Mouse (Mus musculus): ENCODE results near the gene Casp3.
A peak's percentile ranks its signal among the peaks of the same experiment; 100 is the strongest.
"Not testable (repeated sequence)": the region's sequence is repeated elsewhere in the genome, so short reads cannot be mapped to it uniquely, and the experiment has no call there.

The Casp3 gene

DNA sequence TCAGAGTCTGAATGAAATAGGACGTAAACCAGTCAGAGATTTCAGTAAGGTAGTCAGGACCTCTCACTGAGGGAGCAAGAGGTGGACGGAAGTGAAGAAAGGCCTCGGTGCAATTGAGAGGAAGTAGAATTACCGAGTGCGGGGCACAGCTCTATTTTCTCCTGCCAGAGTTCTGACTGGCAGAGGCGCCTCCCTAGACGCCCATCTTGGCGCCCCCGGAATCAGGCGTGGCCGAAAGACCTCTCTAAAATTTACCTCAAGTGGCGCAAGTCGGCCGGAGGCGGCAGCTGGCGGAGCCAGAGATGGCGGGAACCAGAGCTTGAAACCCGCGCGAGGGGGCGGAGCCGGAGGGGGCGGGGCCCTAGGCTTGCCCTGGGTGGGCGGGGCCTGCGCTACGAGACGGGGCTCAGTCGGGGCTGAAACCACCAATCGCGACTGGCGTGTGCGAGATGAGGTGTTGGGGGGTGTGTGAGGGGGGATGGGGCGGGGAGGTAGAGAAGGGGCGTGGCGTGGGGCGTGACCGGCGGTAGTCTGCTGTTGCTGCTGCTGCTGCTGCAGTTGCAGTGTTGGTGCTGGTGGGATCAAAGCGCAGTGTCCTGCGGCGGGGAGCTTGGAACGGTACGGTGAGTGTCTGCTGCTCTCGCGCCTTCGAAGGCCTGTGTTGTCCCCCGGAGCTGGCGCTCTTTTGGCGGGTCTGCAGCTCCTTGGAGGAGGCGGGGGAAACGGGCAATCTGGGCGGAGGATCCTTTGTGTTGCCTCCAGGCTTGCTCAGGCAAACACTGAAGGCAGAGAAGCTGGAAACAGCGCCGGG lies at the start of gene Casp3, which contains the start of gene Primpol:
TSS of gene Casp3 (plus strand) at position 413 of the 811 bp plus-strand sequence.
TSS of gene Primpol (minus strand) at position 334 of the 811 bp plus-strand sequence.
- DNase-seq (ENCODE audit: low read depth), result peak; percentile 91

DNA sequence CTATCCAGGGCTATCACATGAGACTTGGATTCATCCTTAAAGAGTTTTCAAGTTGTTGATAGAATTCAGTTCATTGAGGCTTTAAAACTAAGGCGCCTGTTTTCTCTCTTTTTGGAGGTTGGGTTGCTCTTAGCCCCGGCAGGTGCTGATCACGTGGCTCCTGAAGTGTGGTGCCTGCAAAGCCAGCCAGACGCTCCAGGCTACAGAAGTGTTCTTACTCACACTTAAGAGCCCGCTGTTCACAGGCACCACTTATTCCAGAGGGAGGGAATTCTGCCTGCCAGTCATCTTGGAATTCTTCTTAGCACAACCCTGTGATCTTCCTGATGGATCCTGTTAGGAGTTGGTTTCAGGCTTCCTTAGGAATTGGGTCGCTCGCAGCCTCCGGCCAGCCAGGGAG lies 49.1 kb upstream of the Casp3 start:
- no peak for DNase-seq (ENCODE audit: low read depth)

DNA sequence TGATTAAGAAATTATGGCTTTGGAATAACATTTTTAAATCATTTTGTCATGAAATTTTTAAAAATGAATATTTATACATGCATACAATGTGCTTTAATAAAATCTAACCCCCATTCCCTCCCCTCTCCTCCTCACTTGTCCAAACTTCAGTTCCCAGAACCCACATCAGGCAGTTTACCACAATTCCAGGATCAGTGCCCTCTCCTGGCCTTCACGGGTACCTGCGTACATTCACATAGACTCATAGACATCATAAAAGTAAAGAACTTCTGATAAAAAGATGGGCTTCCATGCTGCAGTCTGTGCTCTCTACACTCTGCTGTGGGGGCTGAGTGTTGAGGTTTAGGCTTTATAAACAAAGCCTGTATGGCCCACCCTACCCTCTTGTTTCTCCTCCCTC lies 48.1 kb upstream of the Casp3 start:
- no peak for DNase-seq (ENCODE audit: low read depth)

- no peak for DNase-seq (ENCODE audit: low read depth)
Observed at GRCm38 (mm10) chr8:46569659-46570441, 47.2 kb upstream of the Casp3 start.

DNA sequence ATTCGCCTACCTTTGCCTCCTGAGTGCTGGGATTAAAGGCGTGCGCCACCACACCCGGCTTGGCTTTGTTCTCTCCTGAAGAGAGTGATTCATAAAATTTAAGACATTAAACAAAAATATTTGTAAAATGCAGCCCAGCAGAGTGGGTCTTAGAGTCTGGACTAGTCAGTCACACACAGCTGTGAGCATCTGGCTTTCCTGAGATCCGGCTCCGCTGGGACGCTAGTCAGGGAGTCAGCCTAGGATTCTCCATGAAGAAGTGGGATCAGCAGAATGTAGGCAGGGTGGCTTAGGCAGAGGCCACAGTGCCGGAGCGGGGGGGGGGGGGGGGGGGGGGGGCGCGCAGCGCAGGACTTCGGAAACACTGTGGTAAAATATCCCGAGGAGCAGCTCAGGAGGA lies 46.4 kb upstream of the Casp3 start:
- no peak for DNase-seq (ENCODE audit: low read depth)

GRCm38 (mm10) chr8:46573446-46573845 lies 43.6 kb upstream of the Casp3 start:
- DNase-seq (ENCODE audit: low read depth), result no peak

- no peak for DNase-seq (ENCODE audit: low read depth)
Observed at GRCm38 (mm10) chr8:46573964-46574363, 43.1 kb upstream of the Casp3 start.

GRCm38 (mm10) chr8:46578794-46579193 lies 38.3 kb upstream of the Casp3 start:
- DNase-seq (ENCODE audit: low read depth), result no peak

GRCm38 (mm10) chr8:46584328-46584727 lies 32.8 kb upstream of the Casp3 start:
- DNase-seq (ENCODE audit: low read depth), result not testable (repeated sequence)

- DNase-seq (ENCODE audit: low read depth), result no peak
Observed at GRCm38 (mm10) chr8:46585576-46585975, 31.5 kb upstream of the Casp3 start.

- no peak for DNase-seq (ENCODE audit: low read depth)
Observed at GRCm38 (mm10) chr8:46587911-46588310, 29.2 kb upstream of the Casp3 start.

DNA sequence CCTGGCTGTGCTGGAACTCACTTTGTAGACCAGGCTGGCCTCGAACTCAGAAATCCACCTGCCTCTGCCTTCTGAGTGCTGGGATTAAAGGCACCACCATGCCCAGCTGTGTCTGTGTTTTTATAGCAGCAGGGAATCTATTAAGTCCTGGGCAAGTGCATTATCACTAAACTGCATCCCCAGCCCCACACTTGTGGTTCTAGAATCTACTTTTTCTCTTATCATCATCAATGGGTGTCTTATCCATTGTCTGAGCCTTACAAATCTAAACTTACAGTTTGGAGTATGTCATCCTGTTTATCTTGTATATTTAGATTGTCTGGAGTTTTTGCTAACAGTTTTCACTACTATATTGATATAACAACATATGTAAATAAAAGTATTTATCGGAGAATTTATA lies 28.4 kb upstream of the Casp3 start:
- no peak for DNase-seq (ENCODE audit: low read depth)

GRCm38 (mm10) chr8:46593067-46593466 lies 24.0 kb upstream of the Casp3 start:
- no peak for DNase-seq (ENCODE audit: low read depth)

- no peak for DNase-seq (ENCODE audit: low read depth)
Observed at GRCm38 (mm10) chr8:46593772-46594171, 23.3 kb upstream of the Casp3 start.

- DNase-seq (ENCODE audit: low read depth), result no peak
Observed at GRCm38 (mm10) chr8:46595593-46595992, 21.5 kb upstream of the Casp3 start.

- no peak for DNase-seq (ENCODE audit: low read depth)
Observed at GRCm38 (mm10) chr8:46596530-46596929, 20.6 kb upstream of the Casp3 start.

- no peak for DNase-seq (ENCODE audit: low read depth)
Observed at GRCm38 (mm10) chr8:46597411-46597810, 19.7 kb upstream of the Casp3 start.

DNA sequence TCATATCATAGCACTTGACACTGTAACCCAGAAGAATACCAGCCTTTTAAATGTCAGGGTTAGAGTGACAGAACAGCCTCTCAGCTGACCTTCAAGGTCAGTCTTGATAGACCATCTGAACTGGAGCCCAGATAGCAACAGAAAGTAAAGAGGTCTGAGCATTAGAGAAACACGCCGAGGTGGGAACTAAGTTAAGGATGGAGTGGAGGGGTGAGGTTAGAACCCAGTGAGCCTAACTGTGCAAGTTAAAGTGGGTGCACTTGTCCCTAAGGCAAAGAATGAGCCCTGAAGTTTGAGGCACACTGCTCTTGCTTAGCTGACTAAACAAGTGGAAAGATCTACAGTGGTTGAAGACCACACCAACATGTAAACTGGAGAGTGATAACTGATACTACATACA lies 19.0 kb upstream of the Casp3 start:
- no peak for DNase-seq (ENCODE audit: low read depth)

DNA sequence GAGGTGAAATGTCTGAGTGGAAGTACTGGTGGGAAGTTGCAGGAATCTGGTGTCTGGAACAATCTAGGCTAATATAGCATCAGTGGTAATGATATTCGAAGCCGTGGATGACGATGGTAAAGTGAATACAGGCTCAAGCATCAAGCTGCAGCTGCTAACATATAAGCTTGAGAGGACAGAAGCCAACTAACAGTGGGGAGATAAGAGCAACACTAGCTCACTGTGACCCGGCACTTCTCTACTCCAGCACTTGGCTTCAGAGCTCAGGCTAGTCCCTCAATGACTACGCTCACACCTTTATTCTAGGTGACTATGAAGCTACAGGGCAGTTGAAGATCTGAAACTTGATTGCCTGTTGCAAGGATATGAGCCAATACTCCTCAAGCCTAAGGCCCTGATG lies 18.3 kb upstream of the Casp3 start:
- no peak for DNase-seq (ENCODE audit: low read depth)

- no peak for DNase-seq (ENCODE audit: low read depth)
Observed at GRCm38 (mm10) chr8:46599314-46599904, 17.7 kb upstream of the Casp3 start.

- no peak for DNase-seq (ENCODE audit: low read depth)
Observed at GRCm38 (mm10) chr8:46600959-46601707, 16.0 kb upstream of the Casp3 start.

DNA sequence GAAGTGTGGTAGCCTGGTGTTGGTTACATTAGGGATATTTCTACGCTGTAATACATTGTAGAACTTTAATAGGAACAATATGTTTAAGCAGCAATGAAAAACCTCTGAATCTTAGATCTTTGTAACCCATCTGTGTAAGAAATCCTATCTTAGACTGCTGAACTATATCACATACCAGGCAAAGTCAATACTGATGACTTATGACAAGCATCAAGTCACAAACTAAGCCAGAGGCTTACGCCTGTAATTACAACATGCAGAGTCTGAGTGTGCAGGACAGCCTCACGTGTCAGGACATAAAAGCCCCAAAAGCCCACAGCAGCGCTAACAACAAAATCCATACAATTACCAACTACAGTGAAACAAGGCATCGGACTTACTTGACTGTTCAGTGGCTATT lies 13.5 kb upstream of the Casp3 start:
- no peak for DNase-seq (ENCODE audit: low read depth)
